Mouse (Mus musculus) E14TG2a.4 (cell line): Measurements from ENCODE around the gene Taf5l.

ENCODE experiments used
- H3K27me3 ChIP-seq: 2 replicates; pipeline ENCODE4 v1.6.1; 2014; ENCODE audit warnings: low read length, control low read depth; ENCODE audit not compliant: insufficient read depth
- H3K36me3 ChIP-seq: 2 replicates; pipeline ENCODE4 v1.6.1; 2014; ENCODE audit warnings: low read length, control low read depth; ENCODE audit not compliant: insufficient read depth
- H3K4me1 ChIP-seq: replicated peaks from 2 replicates; pipeline ENCODE4 v1.6.1; 2014; ENCODE audit warnings: low read depth, low read length, control low read depth
- H3K4me3 ChIP-seq: replicated peaks from 2 replicates; pipeline ENCODE4 v1.5.1; 2014; ENCODE audit warnings: mild to moderate bottlenecking, low read length
- H3K9me3 ChIP-seq: 2 replicates; pipeline ENCODE4 v1.6.1; 2014; ENCODE audit warnings: low read length, control low read depth
- CTCF ChIP-seq: conservative IDR thresholded peaks from 2 replicates; pipeline ENCODE4 v1.5.1; 2014; ENCODE audit warnings: low read length
- NANOG ChIP-seq: IDR thresholded peaks from 2 replicates; pipeline ENCODE4 v1.6.1; 2014; ENCODE audit warnings: borderline replicate concordance, low read length, mixed read lengths
- POU5F1 ChIP-seq: IDR thresholded peaks from 2 replicates; pipeline ENCODE4 v1.6.1; 2014; ENCODE audit warnings: low read length, borderline replicate concordance

Taf5l gene

GRCm38 (mm10) chr8:124021237-124022227 is at the start of gene Taf5l, which contains the start of gene Urb2:
Gene Taf5l, minus strand, starts transcription at chr8:124021397.
Gene Urb2, plus strand, starts transcription at chr8:124021508.
- no peaks in the 10 kb centered on the region for H3K27me3 ChIP-seq
- H3K4me3 ChIP-seq: peak within 1 kb of the TSS; percentile 97
- H3K9me3 ChIP-seq: no peaks in the 10 kb centered on the region

GRCm38 (mm10) chr8:124070363-124071324 is 49.4 kb upstream of the Taf5l start:
- H3K4me1 ChIP-seq: no peaks in the 10 kb centered on the region
- TF ChIP-seq CTCF (no peak), POU5F1 (no peak), NANOG (no peak)
- no peaks in the 10 kb centered on the region for H3K27me3 ChIP-seq
- H3K4me3 ChIP-seq: no peak overlapping the region
- H3K36me3 ChIP-seq: no peaks in the 10 kb centered on the region
- H3K9me3 ChIP-seq: no peaks in the 10 kb centered on the region

More at GRCm38 (mm10) chr8:124021237-124022227, at the start of gene Taf5l, which contains the start of gene Urb2:
- Histone ChIP-seq H3K4me1 (peaks cover 65% of the 10 kb centered on the region), H3K36me3 (peaks cover 70% of the 10 kb centered on the region)
- TF ChIP-seq NANOG (no peak), CTCF (no peak), POU5F1 (no peak)

GRCm38 (mm10) chr8:124067059-124067750 is 46.0 kb upstream of the Taf5l start:
- Histone ChIP-seq H3K27me3 (no peaks in the 10 kb centered on the region), H3K4me1 (no peaks in the 10 kb centered on the region), H3K36me3 (no peaks in the 10 kb centered on the region), H3K9me3 (no peaks in the 10 kb centered on the region), H3K4me3 (no peak overlapping the region)
- TF ChIP-seq CTCF: no peak
- no peak for TF ChIP-seq NANOG
- TF ChIP-seq POU5F1: no peak

GRCm38 (mm10) chr8:124066325-124067058 is 45.3 kb upstream of the Taf5l start:
- Histone ChIP-seq H3K9me3 (no peaks in the 10 kb centered on the region), H3K27me3 (no peaks in the 10 kb centered on the region), H3K4me3 (no peak overlapping the region), H3K4me1 (no peaks in the 10 kb centered on the region), H3K36me3 (no peaks in the 10 kb centered on the region)
- no peak for TF ChIP-seq NANOG
- TF ChIP-seq POU5F1: no peak
- no peak for TF ChIP-seq CTCF

GRCm38 (mm10) chr8:124056832-124057655 is 35.8 kb upstream of the Taf5l start:
- TF ChIP-seq CTCF (no peak), POU5F1 (no peak), NANOG (no peak)

GRCm38 (mm10) chr8:124052568-124052967 is 31.4 kb upstream of the Taf5l start:
- no peaks in the 10 kb centered on the region for H3K4me1 ChIP-seq
- H3K27me3 ChIP-seq: no peaks in the 10 kb centered on the region
- TF ChIP-seq NANOG (no peak), CTCF (no peak), POU5F1 (no peak)
- H3K9me3 ChIP-seq: no peaks in the 10 kb centered on the region
- no peak overlapping the region for H3K4me3 ChIP-seq
- peaks cover 55% of the 10 kb centered on the region for H3K36me3 ChIP-seq

More at GRCm38 (mm10) chr8:124056832-124057655, 35.8 kb upstream of the Taf5l start:
- H3K4me3 ChIP-seq: no peak overlapping the region
- H3K9me3 ChIP-seq: no peaks in the 10 kb centered on the region
- no peaks in the 10 kb centered on the region for H3K4me1 ChIP-seq
- H3K36me3 ChIP-seq: peaks cover 24% of the 10 kb centered on the region
- no peaks in the 10 kb centered on the region for H3K27me3 ChIP-seq

- Histone ChIP-seq H3K27me3 (no peaks in the 10 kb centered on the region), H3K4me1 (no peaks in the 10 kb centered on the region), H3K36me3 (peaks cover 59% of the 10 kb centered on the region), H3K4me3 (no peak overlapping the region), H3K9me3 (no peaks in the 10 kb centered on the region)
- TF ChIP-seq NANOG (no peak), CTCF (peak; percentile 100), POU5F1 (no peak)
These were observed 30.9 kb upstream of the Taf5l start for GRCm38 (mm10) chr8:124052110-124052509.
